Mouse (Mus musculus) embryo, embryonic 9.5 days (tissue): ENCODE measurements at regions not wholly inside any gene's neighbourhood (a gene's known extent, or its start where the extent isn't known, plus 50 kb on each side); places are given as distances from the start of the nearest gene placed in this dataset.

Experiments used
- DNase-seq: peaks from one replicate; pipeline ENCODE4 v3.0.0-alpha.2; 2017; ENCODE audit errors: extremely low spot score

GRCm38 (mm10) chr15:61508806-61509205 is 586.0 kb upstream of the A1bg start:
- DNase-seq = no peak

GRCm38 (mm10) chr15:61506361-61506897 is 583.6 kb upstream of the A1bg start:
- no peak for DNase-seq

GRCm38 (mm10) chr15:61503436-61503835 is 580.6 kb upstream of the A1bg start:
- no peak for DNase-seq

- no peak for DNase-seq
Measured at GRCm38 (mm10) chr15:61489731-61490130, 566.9 kb upstream of the A1bg start.

GRCm38 (mm10) chr15:61481861-61482260 is 559.0 kb upstream of the A1bg start:
- DNase-seq = no peak

GRCm38 (mm10) chr15:61473900-61474299 is 551.1 kb upstream of the A1bg start:
- DNase-seq = no peak

- no peak for DNase-seq
Measured at GRCm38 (mm10) chr15:61455042-61455441, 532.2 kb upstream of the A1bg start.

- no peak for DNase-seq
Measured at GRCm38 (mm10) chr15:61454350-61454671, 531.5 kb upstream of the A1bg start.

GRCm38 (mm10) chr15:61453656-61454349 is 531.0 kb upstream of the A1bg start:
- DNase-seq = no peak

GRCm38 (mm10) chr15:61450217-61450616 is 527.4 kb upstream of the A1bg start:
- DNase-seq = no peak

GRCm38 (mm10) chr15:61448482-61448881 is 525.7 kb upstream of the A1bg start:
- no peak for DNase-seq

GRCm38 (mm10) chr15:61446053-61446840 is 523.4 kb upstream of the A1bg start:
- no peak for DNase-seq

- DNase-seq = no peak
Measured at GRCm38 (mm10) chr15:61441734-61442398, 519.1 kb upstream of the A1bg start.

GRCm38 (mm10) chr15:61441012-61441411 is 518.2 kb upstream of the A1bg start:
- no peak for DNase-seq

GRCm38 (mm10) chr15:61440284-61440683 is 517.5 kb upstream of the A1bg start:
- DNase-seq = no peak

- no peak for DNase-seq
Measured at GRCm38 (mm10) chr15:61439623-61440170, 516.9 kb upstream of the A1bg start.

GRCm38 (mm10) chr15:61428818-61429415 is 506.1 kb upstream of the A1bg start:
- no peak for DNase-seq

GRCm38 (mm10) chr15:61422989-61423388 is 500.2 kb upstream of the A1bg start:
- no peak for DNase-seq

- no peak for DNase-seq
Measured at GRCm38 (mm10) chr15:61417506-61417905, 494.7 kb upstream of the A1bg start.

GRCm38 (mm10) chr15:61416841-61417240 is 494.0 kb upstream of the A1bg start:
- no peak for DNase-seq

GRCm38 (mm10) chr15:61415626-61416025 is 492.8 kb upstream of the A1bg start:
- DNase-seq = no peak

- DNase-seq = no peak
Measured at GRCm38 (mm10) chr15:61411821-61412220, 489.0 kb upstream of the A1bg start.
